Mouse (Mus musculus) embryonic facial prominence, embryonic 11.5 days (tissue): ENCODE data around the gene Tmem230. TPM values are rescaled to one million over a fixed set of nuclear protein-coding genes. Genes with fewer than 3 reads are reported as not detected.

Experiments used
- polyA plus RNA-seq: library from polyadenylated mRNA; unstranded; fragments of >200 nt; fragmentation: Nextera tagmentation; extraction: Ambion mirVana; gene quantifications from 2 replicates; pipeline ENCODE4 v1.2.1, GENCODE M21; 2014

Tmem230 gene
- polyA plus RNA-seq, 1 experiment from 2014 or later, result 51.3 TPM

Other genes starting within 250 kb of the Tmem230 start
- gene Rassf2, start 217.5 kb downstream of the Tmem230 start, polyA plus RNA-seq, result 9.5 and 10.3 TPM in 2 replicates
- 7.7 and 12.0 TPM in 2 replicates for gene Slc23a2, start 102.7 kb downstream of the Tmem230 start, polyA plus RNA-seq
- gene Pcna, start 5.5 kb upstream of the Tmem230 start, polyA plus RNA-seq, result 385 and 425 TPM in 2 replicates
- gene Cds2, start 15.3 kb upstream of the Tmem230 start, polyA plus RNA-seq, result 32.2 and 33.2 TPM in 2 replicates
- gene Prokr2, start 137.6 kb upstream of the Tmem230 start, polyA plus RNA-seq, result 2.6 and 4.3 TPM in 2 replicates